Mouse (Mus musculus) megakaryocyte, embryonic 14.5 days (primary cell): ENCODE results near the gene Pemt. TPM values are rescaled to one million over a fixed set of nuclear protein-coding genes. Genes with fewer than 3 reads are reported as not detected.

Experiments
- H3K27me3 ChIP-seq: replicated peaks from 2 replicates; pipeline ENCODE3; 2012; ENCODE audit warnings: inconsistent platforms
- H3K36me3 ChIP-seq: replicated peaks from 2 replicates; pipeline ENCODE3; 2012; ENCODE audit warnings: low read length, inconsistent platforms, mixed read lengths
- H3K4me1 ChIP-seq: 2 replicates; pipeline ENCODE4 v1.6.1; 2012; ENCODE audit warnings: inconsistent platforms
- H3K4me3 ChIP-seq: replicated peaks from 2 replicates; pipeline ENCODE3; 2012; ENCODE audit warnings: moderate library complexity, mild to moderate bottlenecking, inconsistent platforms
- H3K9me3 ChIP-seq: 2 replicates; pipeline ENCODE4 v1.6.1; 2012; ENCODE audit warnings: inconsistent platforms
- FLI1 ChIP-seq: IDR thresholded peaks from 2 replicates; pipeline ENCODE4 v1.6.1; 2012; ENCODE audit warnings: low read length, inconsistent platforms, mixed read lengths
- GATA1 ChIP-seq: IDR thresholded peaks from 3 replicates; pipeline ENCODE4 v1.6.1; 2012; ENCODE audit warnings: mixed read lengths, low read length, inconsistent platforms, borderline replicate concordance
- polyA plus RNA-seq: library from polyadenylated mRNA; stranded (reverse); fragments of >175 nt; gene quantifications from 2 replicates; pipeline ENCODE4 v1.2.3, GENCODE M21; 2012; ENCODE audit warnings: low replicate concordance; ENCODE audit not compliant: insufficient read depth

Gene Pemt
- polyA plus RNA-seq, 1 experiment, result 36.3 TPM

DNA sequence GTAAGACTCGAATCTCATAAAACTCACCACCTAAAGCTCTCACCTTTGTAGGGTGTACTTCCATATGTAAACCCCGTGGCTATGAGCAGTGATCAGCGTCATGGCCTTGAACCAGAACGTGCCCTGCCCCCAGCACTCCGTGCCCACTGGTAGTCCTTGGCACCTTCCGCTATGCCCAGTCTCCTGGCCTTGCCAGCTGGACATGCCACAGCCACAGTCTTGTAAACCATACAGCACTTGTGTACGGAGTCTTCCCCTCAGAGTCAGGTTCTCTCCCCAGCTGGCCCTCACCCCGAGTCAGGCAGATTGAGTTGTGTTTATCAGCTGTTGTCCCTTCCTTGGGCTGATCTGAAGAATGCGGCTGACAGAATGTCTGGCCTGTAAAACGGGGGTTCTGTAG lies 12.2 kb upstream of the Pemt start:
- Histone ChIP-seq H3K9me3 (no peaks in the 10 kb centered on the region), H3K36me3 (no peaks in the 10 kb centered on the region), H3K4me1 (peaks cover 84% of the 10 kb centered on the region), H3K27me3 (peaks cover 7% of the 10 kb centered on the region), H3K4me3 (peak overlapping the region; percentile 62)
- no peak for TF ChIP-seq GATA1
- no peak for TF ChIP-seq FLI1

- H3K36me3 ChIP-seq, result no peaks in the 10 kb centered on the region
- peak overlapping the region; percentile 62 for H3K4me3 ChIP-seq
- no peaks in the 10 kb centered on the region for H3K9me3 ChIP-seq
- TF ChIP-seq GATA1 (no peak), FLI1 (no peak)
- peaks cover 7% of the 10 kb centered on the region for H3K27me3 ChIP-seq
- peaks cover 88% of the 10 kb centered on the region for H3K4me1 ChIP-seq
Measured at GRCm38 (mm10) chr11:60057987-60058386, 11.7 kb upstream of the Pemt start.

DNA sequence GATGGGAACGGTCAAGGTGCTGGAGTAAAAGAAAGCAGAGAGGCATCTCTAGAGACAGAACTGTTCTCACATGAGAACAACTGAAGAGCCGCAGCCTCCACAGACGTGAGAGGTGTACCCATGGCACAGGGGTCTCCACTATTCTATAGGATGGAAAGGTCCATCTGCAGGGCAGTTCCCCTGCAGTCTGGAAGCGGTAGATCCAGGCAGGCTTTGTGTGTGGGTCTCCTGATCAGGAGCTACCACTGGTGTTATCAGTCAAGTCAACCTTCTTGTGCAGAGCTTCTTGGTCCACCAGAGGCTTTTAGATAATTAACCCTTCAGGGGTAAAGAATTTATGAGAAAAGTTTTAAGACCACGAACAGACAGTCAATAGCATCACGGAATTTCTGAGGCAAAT lies 10.2 kb upstream of the Pemt start:
- no peak for TF ChIP-seq FLI1
- no peak for TF ChIP-seq GATA1
- H3K9me3 ChIP-seq, result no peaks in the 10 kb centered on the region
- H3K27me3 ChIP-seq, result peaks cover 2% of the 10 kb centered on the region
- H3K36me3 ChIP-seq, result no peaks in the 10 kb centered on the region
- peaks cover 89% of the 10 kb centered on the region for H3K4me1 ChIP-seq
- H3K4me3 ChIP-seq, result no peak overlapping the region

GRCm38 (mm10) chr11:60048841-60049240 lies 2.6 kb upstream of the Pemt start:
- TF ChIP-seq GATA1, result no peak
- no peak for TF ChIP-seq FLI1
- Histone ChIP-seq H3K9me3 (peaks cover 10% of the 10 kb centered on the region), H3K36me3 (peaks cover 12% of the 10 kb centered on the region)

GRCm38 (mm10) chr11:60045676-60046057 lies 622 bp downstream of the Pemt start:
- TF ChIP-seq FLI1 (no peak), GATA1 (no peak)
- peaks cover 10% of the 10 kb centered on the region for H3K9me3 ChIP-seq
- H3K27me3 ChIP-seq, result no peaks in the 10 kb centered on the region
- peak overlapping the region; percentile 97 for H3K4me3 ChIP-seq
- H3K4me1 ChIP-seq, result peaks cover 42% of the 10 kb centered on the region
- H3K36me3 ChIP-seq, result peaks cover 12% of the 10 kb centered on the region

More at GRCm38 (mm10) chr11:60048841-60049240, 2.6 kb upstream of the Pemt start:
- H3K4me3 ChIP-seq, result no peak overlapping the region
- peaks cover 69% of the 10 kb centered on the region for H3K4me1 ChIP-seq
- no peaks in the 10 kb centered on the region for H3K27me3 ChIP-seq

GRCm38 (mm10) chr11:60044777-60045176 lies 1.5 kb downstream of the Pemt start:
- Histone ChIP-seq H3K27me3 (no peaks in the 10 kb centered on the region), H3K36me3 (peaks cover 7% of the 10 kb centered on the region), H3K4me3 (peak overlapping the region; percentile 1), H3K4me1 (peaks cover 38% of the 10 kb centered on the region), H3K9me3 (peaks cover 3% of the 10 kb centered on the region)
- TF ChIP-seq FLI1, result no peak
- no peak for TF ChIP-seq GATA1

- TF ChIP-seq FLI1 (no peak), GATA1 (no peak)
- no peaks in the 10 kb centered on the region for H3K9me3 ChIP-seq
- H3K4me1 ChIP-seq, result peaks cover 50% of the 10 kb centered on the region
- H3K27me3 ChIP-seq, result no peaks in the 10 kb centered on the region
- peaks cover 4% of the 10 kb centered on the region for H3K36me3 ChIP-seq
- H3K4me3 ChIP-seq, result no peak overlapping the region
Measured at GRCm38 (mm10) chr11:60042277-60042676, 4.0 kb downstream of the Pemt start.

- TF ChIP-seq FLI1 (no peak), GATA1 (no peak)
- Histone ChIP-seq H3K36me3 (no peaks in the 10 kb centered on the region), H3K4me1 (peaks cover 81% of the 10 kb centered on the region), H3K4me3 (no peak overlapping the region), H3K9me3 (no peaks in the 10 kb centered on the region), H3K27me3 (no peaks in the 10 kb centered on the region)
Measured at GRCm38 (mm10) chr11:60036537-60037220, 9.6 kb downstream of the Pemt start.

- H3K27me3 ChIP-seq, result no peaks in the 10 kb centered on the region
- H3K4me3 ChIP-seq, result no peak overlapping the region
- TF ChIP-seq FLI1 (no peak), GATA1 (no peak)
- peaks cover 92% of the 10 kb centered on the region for H3K4me1 ChIP-seq
- no peaks in the 10 kb centered on the region for H3K36me3 ChIP-seq
- H3K9me3 ChIP-seq, result no peaks in the 10 kb centered on the region
Measured at GRCm38 (mm10) chr11:60034911-60035400, 11.3 kb downstream of the Pemt start.

DNA sequence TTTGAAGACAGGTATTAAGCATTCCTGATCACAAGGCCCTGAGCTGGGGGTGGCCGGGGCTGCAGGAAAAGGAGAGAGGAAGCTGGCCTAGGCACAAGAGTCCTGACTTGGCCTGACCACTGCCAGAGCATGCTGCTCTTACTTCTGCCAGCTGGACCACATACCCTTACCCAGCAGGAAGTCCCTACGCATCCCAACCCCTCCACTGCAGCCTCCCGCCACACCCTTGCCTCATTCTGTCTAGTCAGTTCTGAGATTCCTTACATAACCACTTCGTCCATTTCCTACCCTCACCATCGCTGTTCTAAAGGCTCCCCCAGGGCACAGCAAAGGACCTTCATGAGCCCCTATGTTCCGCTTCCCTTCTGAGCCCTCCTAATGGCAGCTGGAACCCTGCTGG lies 12.0 kb downstream of the Pemt start:
- Histone ChIP-seq H3K4me1 (peaks cover 94% of the 10 kb centered on the region), H3K27me3 (no peaks in the 10 kb centered on the region)
- no peak for TF ChIP-seq FLI1
- TF ChIP-seq GATA1, result no peak

More for the DNA sequence above, 12.0 kb downstream of the Pemt start:
- no peaks in the 10 kb centered on the region for H3K9me3 ChIP-seq
- H3K4me3 ChIP-seq, result no peak overlapping the region
- H3K36me3 ChIP-seq, result no peaks in the 10 kb centered on the region
